Mouse (Mus musculus) liver, postnatal 0 days (tissue): Measurements from ENCODE around the gene Otogl. TPM values are rescaled to one million over a fixed set of nuclear protein-coding genes. Genes with fewer than 3 reads are reported as not detected.

ENCODE experiments used
- ATAC-seq: fragments of 200-750 bp; cut with Nextera tagmentation; 2 replicates; pipeline ENCODE4 v1.8.0; 2017; ENCODE audit warnings: mild to moderate bottlenecking, moderate library complexity
- DNase-seq: peaks from one replicate; pipeline ENCODE4 v3.0.0-alpha.2; 2016
- H3K27ac ChIP-seq: fragments of 300-500 bp; sonication (generic); 2 replicates; pipeline ENCODE4 v1.5.1; 2014; ENCODE audit warnings: antibody characterized with exemption, moderate library complexity, mild to moderate bottlenecking, low read depth
- H3K27me3 ChIP-seq: fragments of 300-500 bp; sonication (generic); 2 replicates; pipeline ENCODE4 v1.6.1; 2014; ENCODE audit warnings: low read length, control low read depth, mixed read lengths; ENCODE audit not compliant: insufficient read depth
- H3K36me3 ChIP-seq: fragments of 300-500 bp; sonication (generic); replicated peaks from 2 replicates; pipeline ENCODE4 v1.6.1; 2014; ENCODE audit warnings: mild to moderate bottlenecking, control low read depth, low read length, moderate library complexity, mixed read lengths; ENCODE audit not compliant: insufficient read depth
- H3K4me1 ChIP-seq: fragments of 300-500 bp; sonication (generic); 2 replicates; pipeline ENCODE4 v1.6.1; 2014; ENCODE audit warnings: antibody characterized with exemption, mild to moderate bottlenecking, control low read depth; ENCODE audit not compliant: insufficient read depth
- H3K4me2 ChIP-seq: fragments of 300-500 bp; sonication (generic); 2 replicates; pipeline ENCODE4 v1.6.1; 2014; ENCODE audit warnings: low read depth, mild to moderate bottlenecking, low read length, moderate library complexity, mixed read lengths
- H3K4me3 ChIP-seq: fragments of 300-500 bp; sonication (generic); 2 replicates; pipeline ENCODE4 v1.5.1; 2014; ENCODE audit warnings: low read depth, low read length
- H3K9ac ChIP-seq: fragments of 300-500 bp; sonication (generic); replicated peaks from 2 replicates; pipeline ENCODE4 v1.6.1; 2014; ENCODE audit warnings: mild to moderate bottlenecking, moderate library complexity
- H3K9me3 ChIP-seq: fragments of 300-500 bp; sonication (generic); 2 replicates; pipeline ENCODE4 v1.6.1; 2016; ENCODE audit warnings: mild to moderate bottlenecking, control low read depth, low read length, mixed read lengths
- CTCF ChIP-seq: sonication (generic); IDR thresholded peaks from 2 replicates; pipeline ENCODE4 v1.5.1; 2016; ENCODE audit warnings: antibody characterized with exemption, low read depth
- EP300 ChIP-seq: IDR thresholded peaks from 2 replicates; pipeline ENCODE4 v1.6.1; 2016; ENCODE audit warnings: antibody characterized with exemption, low read depth, mild to moderate bottlenecking
- WGBS: fragments of 180-500 bp; shearing (Covaris S2); extraction: QIAGEN DNeasy Blood & Tissue Kit; methylation state at CpG from one replicate; pipeline ENCODE4 v1.1.7; 2014; ENCODE audit not compliant: insufficient replicate concordance; 5-methylcytosine and 5-hydroxymethylcytosine counted together
- polyA plus RNA-seq: library from polyadenylated mRNA; unstranded; fragments of >200 nt; fragmentation: Nextera tagmentation; extraction: Ambion mirVana; gene quantifications from 2 replicates; pipeline ENCODE4 v1.2.1, GENCODE M21; 2015

Gene Otogl
- polyA plus RNA-seq, 1 experiment from 2014 or later: not detected

DNA sequence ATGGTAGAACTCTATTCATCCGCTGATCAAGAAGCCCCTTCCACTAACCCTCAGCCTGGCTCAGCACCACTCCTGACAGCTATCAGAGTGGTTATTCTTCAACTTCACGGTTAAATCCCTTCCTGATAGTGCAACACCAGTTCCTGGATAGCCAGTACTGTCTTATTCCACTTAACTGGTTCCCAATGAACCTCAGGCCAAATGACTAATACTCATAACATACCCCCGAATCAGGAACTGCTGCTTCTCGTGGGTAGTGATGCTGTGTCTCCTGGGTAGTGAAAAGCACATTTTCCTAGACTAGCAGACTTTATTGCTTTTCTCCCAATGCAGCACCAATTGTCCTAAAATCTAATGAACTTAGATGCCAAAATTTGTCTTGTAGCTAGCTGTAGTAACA is 39.8 kb downstream of the Otogl start:
- H3K27me3 ChIP-seq: no peaks in the 10 kb centered on the region
- peak overlapping the region; percentile 44; the same call in 1 of the 2 replicates for H3K27ac ChIP-seq
- DNase-seq (no peak), ATAC-seq (no peak)
- H3K4me2 ChIP-seq: no peak overlapping the region
- no peaks in the 10 kb centered on the region for H3K9me3 ChIP-seq
- H3K36me3 ChIP-seq: no peaks in the 10 kb centered on the region
- no peak overlapping the region for H3K9ac ChIP-seq
- TF ChIP-seq CTCF: no peak
- no peak for TF ChIP-seq EP300
- no peaks in the 10 kb centered on the region for H3K4me1 ChIP-seq
- 56% methylated on average over 4 of the region's 4 CpGs for WGBS
- H3K4me3 ChIP-seq: no peak overlapping the region

DNA sequence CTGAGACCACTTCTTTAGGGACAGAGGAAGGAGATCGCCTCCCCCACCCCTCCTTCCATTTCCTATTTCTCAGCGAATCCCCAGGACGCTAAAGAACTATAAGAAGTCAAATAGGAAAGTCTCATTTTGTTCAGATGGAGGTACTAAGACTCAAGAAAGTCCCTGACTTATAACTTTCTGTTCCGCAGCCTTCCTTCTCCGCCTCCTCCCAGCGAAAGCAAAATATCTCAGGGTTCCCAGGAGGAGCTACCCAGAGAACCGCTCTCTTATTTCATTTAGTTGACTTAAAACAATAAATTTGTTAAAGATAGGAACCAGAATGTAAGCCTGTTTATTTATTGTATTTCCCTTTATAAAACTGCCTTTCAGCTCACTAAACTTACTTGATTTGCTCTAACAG is 41.4 kb downstream of the Otogl start:
- Histone ChIP-seq H3K4me1 (no peaks in the 10 kb centered on the region), H3K9me3 (no peaks in the 10 kb centered on the region), H3K4me3 (no peak overlapping the region), H3K4me2 (no peak overlapping the region), H3K9ac (no peak overlapping the region), H3K27me3 (no peaks in the 10 kb centered on the region), H3K27ac (no peak overlapping the region), H3K36me3 (no peaks in the 10 kb centered on the region)
- no peak for DNase-seq
- WGBS: 79% methylated on average over 7 of the region's 7 CpGs
- TF ChIP-seq CTCF (no peak), EP300 (no peak)
- ATAC-seq: no peak

DNA sequence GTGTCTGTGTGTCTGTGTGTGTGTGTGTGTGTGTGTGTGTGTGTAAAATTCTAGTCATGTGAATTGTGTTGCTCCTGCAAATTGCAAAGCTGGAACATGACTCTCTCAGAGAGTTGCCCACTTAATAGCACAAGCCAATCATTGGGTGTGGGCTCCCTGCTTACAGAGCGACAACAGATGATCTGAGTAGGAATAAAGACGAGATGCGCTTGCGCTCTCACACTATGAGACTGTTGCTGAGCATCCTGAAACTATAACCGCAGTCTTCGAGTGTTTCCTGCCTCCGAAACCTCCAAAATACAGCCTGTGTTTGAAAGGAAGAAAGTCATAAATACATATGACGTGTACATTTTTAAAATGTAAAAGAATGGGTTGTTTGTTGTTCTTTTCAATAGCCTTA is 43.0 kb downstream of the Otogl start:
- H3K4me2 ChIP-seq: no peak overlapping the region
- no peak for ATAC-seq
- H3K27ac ChIP-seq: no peak overlapping the region
- no peaks in the 10 kb centered on the region for H3K4me1 ChIP-seq
- H3K27me3 ChIP-seq: no peaks in the 10 kb centered on the region
- H3K36me3 ChIP-seq: no peaks in the 10 kb centered on the region
- no peak for DNase-seq
- TF ChIP-seq CTCF (no peak), EP300 (no peak)
- 77% methylated on average over 8 of the region's 8 CpGs for WGBS
- H3K9ac ChIP-seq: no peak overlapping the region
- H3K4me3 ChIP-seq: no peak overlapping the region
- H3K9me3 ChIP-seq: no peaks in the 10 kb centered on the region

DNA sequence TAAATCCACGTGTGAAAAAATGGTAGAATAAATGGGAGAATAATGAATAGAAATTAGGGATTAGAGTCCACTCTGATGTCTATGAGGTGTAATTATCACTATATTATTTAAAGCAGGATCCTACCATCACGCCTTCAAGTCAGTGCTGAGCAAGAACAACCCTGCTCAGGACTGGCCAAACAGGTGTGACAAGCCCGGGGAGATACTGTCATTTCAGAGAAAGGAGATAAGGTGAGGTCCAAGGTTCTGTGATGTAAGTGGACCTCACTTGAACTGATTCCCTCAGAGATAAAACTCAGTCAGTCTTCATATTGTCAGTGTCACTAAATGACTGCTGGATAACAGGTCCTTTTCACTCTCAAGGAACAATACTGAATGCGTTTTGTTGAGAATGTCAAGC is 44.5 kb downstream of the Otogl start:
- no peak for TF ChIP-seq CTCF
- no peak for TF ChIP-seq EP300
- H3K36me3 ChIP-seq: no peaks in the 10 kb centered on the region
- no peak overlapping the region for H3K4me2 ChIP-seq
- H3K9ac ChIP-seq: no peak overlapping the region
- WGBS: 66% methylated on average over 4 of the region's 4 CpGs
- H3K27me3 ChIP-seq: no peaks in the 10 kb centered on the region
- no peak overlapping the region for H3K27ac ChIP-seq
- H3K9me3 ChIP-seq: no peaks in the 10 kb centered on the region
- ATAC-seq (no peak), DNase-seq (no peak)
- H3K4me3 ChIP-seq: no peak overlapping the region
- no peaks in the 10 kb centered on the region for H3K4me1 ChIP-seq

DNA sequence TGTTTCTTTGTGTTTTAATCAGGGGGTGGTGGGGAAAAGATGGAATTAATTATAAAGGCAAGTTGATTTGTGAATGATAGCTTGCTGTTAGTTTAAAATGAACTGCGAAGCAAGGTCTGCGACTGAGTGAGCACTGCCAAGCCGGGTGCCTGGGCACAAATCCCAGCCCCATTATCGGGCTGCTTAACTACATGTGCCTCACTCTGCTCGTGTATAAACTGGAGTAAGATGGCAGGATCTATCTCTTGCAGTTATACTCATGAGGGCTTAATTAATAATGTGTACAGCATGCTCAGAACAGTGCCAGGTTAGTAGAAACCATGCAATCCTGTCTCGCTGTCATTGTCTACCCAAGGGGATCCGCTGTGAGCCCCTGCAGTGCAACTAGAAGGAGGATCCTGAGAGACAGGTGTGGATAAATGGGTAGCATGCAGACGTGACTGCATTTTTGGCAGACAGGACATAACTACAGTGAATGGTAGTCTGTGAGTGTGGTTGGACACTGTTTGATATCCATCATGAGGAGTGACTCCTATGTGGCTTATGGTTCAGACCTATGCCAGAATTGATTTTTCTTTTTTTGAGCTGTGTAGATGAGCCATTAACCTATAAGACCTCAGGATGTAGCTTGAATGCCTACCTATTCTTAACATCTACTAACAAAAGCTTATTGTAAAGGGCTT is 51.6 kb downstream of the Otogl start:
- H3K27me3 ChIP-seq: no peaks in the 10 kb centered on the region
- H3K4me1 ChIP-seq: no peaks in the 10 kb centered on the region
- H3K4me3 ChIP-seq: no peak overlapping the region
- H3K4me2 ChIP-seq: no peak overlapping the region
- DNase-seq (no peak), ATAC-seq (no peak)
- no peaks in the 10 kb centered on the region for H3K9me3 ChIP-seq
- 75% methylated on average over 8 of the region's 8 CpGs for WGBS
- no peak for TF ChIP-seq CTCF
- TF ChIP-seq EP300: no peak
- no peak overlapping the region for H3K9ac ChIP-seq
- H3K36me3 ChIP-seq: no peaks in the 10 kb centered on the region
- no peak overlapping the region for H3K27ac ChIP-seq

DNA sequence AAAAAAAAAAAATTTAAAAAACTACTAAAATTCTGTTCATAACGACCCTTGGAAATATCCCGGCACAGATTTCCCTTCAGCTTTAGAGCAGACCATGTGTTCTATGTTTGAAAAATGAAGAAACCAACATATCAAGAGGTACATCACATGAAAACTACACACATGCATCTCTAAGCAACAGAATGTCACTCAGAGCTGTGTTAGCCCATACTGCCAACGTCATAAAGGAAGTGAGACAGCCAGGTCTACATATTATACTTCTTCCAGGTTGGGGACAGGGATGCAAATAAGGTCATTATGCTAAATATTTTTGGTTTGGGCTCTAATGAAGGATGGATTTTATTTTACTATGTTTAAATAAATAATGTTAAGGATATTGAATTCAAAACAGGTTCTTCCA is 52.7 kb downstream of the Otogl start:
- TF ChIP-seq CTCF (no peak), EP300 (no peak)
- no peaks in the 10 kb centered on the region for H3K9me3 ChIP-seq
- no peak overlapping the region for H3K9ac ChIP-seq
- DNase-seq (no peak), ATAC-seq (no peak)
- WGBS: 79% methylated on average over 3 of the region's 3 CpGs
- no peak overlapping the region for H3K4me3 ChIP-seq
- H3K36me3 ChIP-seq: no peaks in the 10 kb centered on the region
- no peak overlapping the region for H3K4me2 ChIP-seq
- H3K4me1 ChIP-seq: no peaks in the 10 kb centered on the region
- H3K27ac ChIP-seq: no peak overlapping the region
- H3K27me3 ChIP-seq: no peaks in the 10 kb centered on the region

DNA sequence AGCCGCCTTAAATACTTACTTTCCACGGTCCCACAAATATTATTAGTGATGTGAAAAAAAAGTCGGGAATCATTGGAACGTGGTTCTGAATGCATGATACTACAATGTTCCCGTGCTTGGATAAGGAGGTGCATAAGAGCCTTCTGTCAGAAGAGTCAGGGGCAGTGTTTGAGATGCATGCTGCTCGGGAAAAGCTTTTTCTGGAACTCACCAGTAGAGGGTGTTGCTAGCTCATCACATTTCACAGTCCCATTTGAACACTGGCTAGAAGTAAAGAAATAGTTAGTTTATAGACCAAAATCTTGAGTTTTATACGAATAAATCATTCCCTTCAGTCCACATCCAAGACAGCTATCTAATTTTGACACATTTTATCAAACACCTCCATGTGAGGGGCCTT is 53.2 kb downstream of the Otogl start:
- DNase-seq (no peak), ATAC-seq (no peak)
- Histone ChIP-seq H3K9ac (no peak overlapping the region), H3K27me3 (no peaks in the 10 kb centered on the region), H3K9me3 (no peaks in the 10 kb centered on the region), H3K4me3 (no peak overlapping the region), H3K4me2 (no peak overlapping the region), H3K36me3 (no peaks in the 10 kb centered on the region), H3K4me1 (no peaks in the 10 kb centered on the region), H3K27ac (no peak overlapping the region)
- WGBS: 28% methylated on average over 7 of the region's 7 CpGs
- TF ChIP-seq EP300: no peak
- TF ChIP-seq CTCF: peak; percentile 75
